Mouse (Mus musculus) limb, embryonic 11.5 days (tissue): ENCODE measurements at regions not wholly inside any gene's neighbourhood (a gene's known extent, or its start where the extent isn't known, plus 50 kb on each side); places are given as distances from the start of the nearest gene placed in this dataset.

Experiments
- ATAC-seq: fragments of 200-750 bp; cut with Nextera tagmentation; 2 replicates; pipeline ENCODE4 v1.8.0; 2017; ENCODE audit warnings: low read depth; ENCODE audit not compliant: insufficient number of reproducible peaks, low FRiP score, low TSS enrichment
- DNase-seq: peaks from one replicate; pipeline ENCODE4 v3.0.0-alpha.2; 2015; ENCODE audit warnings: low spot score
- H3K27ac ChIP-seq: fragments of 300-500 bp; sonication (generic); replicated peaks from 2 replicates; pipeline ENCODE4 v1.5.1; 2014; ENCODE audit warnings: low read depth, mild to moderate bottlenecking, low read length
- H3K27me3 ChIP-seq: fragments of 300-500 bp; sonication (generic); 2 replicates; pipeline ENCODE4 v1.6.1; 2014; ENCODE audit warnings: mild to moderate bottlenecking, low read length, mixed read lengths; ENCODE audit not compliant: control insufficient read depth, insufficient read depth
- H3K36me3 ChIP-seq: fragments of 300-500 bp; sonication (generic); 2 replicates; pipeline ENCODE4 v1.6.1; 2014; ENCODE audit warnings: mild to moderate bottlenecking, low read length, moderate library complexity, mixed read lengths; ENCODE audit not compliant: control insufficient read depth, insufficient read depth
- H3K4me1 ChIP-seq: fragments of 300-500 bp; sonication (generic); 2 replicates; pipeline ENCODE4 v1.6.1; 2014; ENCODE audit warnings: low read length, mixed read lengths; ENCODE audit not compliant: control insufficient read depth, insufficient read depth
- H3K4me2 ChIP-seq: fragments of 300-500 bp; sonication (generic); 2 replicates; pipeline ENCODE4 v1.6.1; 2014; ENCODE audit warnings: low read depth, mild to moderate bottlenecking, moderate library complexity; ENCODE audit not compliant: severe bottlenecking
- H3K4me3 ChIP-seq: fragments of 300-500 bp; sonication (generic); 2 replicates; pipeline ENCODE4 v1.5.1; 2014; ENCODE audit warnings: low read depth, low read length
- H3K9ac ChIP-seq: fragments of 300-500 bp; sonication (generic); 2 replicates; pipeline ENCODE4 v1.6.1; 2014; ENCODE audit warnings: mild to moderate bottlenecking, low read length
- H3K9me3 ChIP-seq: fragments of 300-500 bp; sonication (generic); 2 replicates; pipeline ENCODE4 v1.6.1; 2016; ENCODE audit warnings: low read length; ENCODE audit not compliant: control insufficient read depth
- WGBS: fragments of 180-500 bp; shearing (Covaris S2); extraction: QIAGEN DNeasy Blood & Tissue Kit; methylation state at CpG from one replicate; pipeline ENCODE4 v1.1.7; 2014; 5-methylcytosine and 5-hydroxymethylcytosine counted together

DNA sequence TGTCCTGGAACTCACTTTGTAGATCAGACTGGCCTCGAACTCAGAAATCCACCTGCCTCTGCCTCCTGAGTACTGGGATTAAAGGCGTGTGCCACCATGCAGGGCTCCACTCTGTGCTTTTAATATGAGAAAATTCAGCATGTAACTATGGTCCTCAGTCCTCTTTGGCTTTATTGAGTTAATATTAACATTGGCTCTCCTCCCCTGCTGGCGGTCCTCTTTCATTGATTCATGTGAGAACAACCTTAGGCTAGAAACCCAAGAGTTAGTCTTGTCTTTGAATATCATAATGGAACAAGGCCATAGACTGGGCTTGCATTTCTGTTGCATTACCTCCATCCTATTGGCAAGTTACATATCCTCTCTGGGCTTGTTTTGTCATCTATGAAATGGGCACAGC lies 216.1 kb upstream of the Gmds start:
- Histone ChIP-seq H3K36me3 (no peaks in the 10 kb centered on the region), H3K27me3 (no peaks in the 10 kb centered on the region), H3K9me3 (no peaks in the 10 kb centered on the region), H3K9ac (no peak overlapping the region), H3K4me2 (no peak overlapping the region), H3K27ac (no peak overlapping the region), H3K4me3 (no peak overlapping the region), H3K4me1 (0 out of 2 replicates have a peak, but pooled peaks cover 3% of the 10 kb centered on the region)
- 91% methylated on average over 3 of the region's 3 CpGs for WGBS
- DNase-seq (no peak), ATAC-seq (no peak)

DNA sequence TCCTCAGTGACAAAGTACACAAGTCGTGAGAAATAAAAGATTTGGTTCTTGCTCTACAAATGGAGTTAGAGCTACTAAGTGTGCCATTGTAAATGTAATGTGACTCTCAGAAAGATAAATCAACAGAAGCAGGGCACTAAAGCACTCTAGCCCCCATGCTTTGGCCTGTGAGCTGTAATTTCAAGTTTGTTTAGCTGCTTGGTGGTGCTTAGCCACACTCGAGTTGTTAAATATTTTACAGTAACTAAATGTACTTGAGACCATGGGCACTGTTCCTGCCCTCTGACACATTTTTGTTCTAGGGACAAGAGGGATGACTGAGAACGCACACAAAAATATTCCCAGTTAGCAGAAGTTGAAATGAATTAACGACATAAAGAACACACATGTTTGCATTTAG lies 214.6 kb upstream of the Gmds start:
- DNase-seq (no peak), ATAC-seq (no peak)
- Histone ChIP-seq H3K27ac (no peak overlapping the region), H3K9me3 (no peaks in the 10 kb centered on the region), H3K4me3 (no peak overlapping the region), H3K27me3 (no peaks in the 10 kb centered on the region), H3K4me2 (no peak overlapping the region), H3K4me1 (0 out of 2 replicates have a peak, but pooled peaks cover 3% of the 10 kb centered on the region), H3K36me3 (no peaks in the 10 kb centered on the region), H3K9ac (no peak overlapping the region)
- 59% methylated on average over 4 of the region's 4 CpGs for WGBS

GRCm38 (mm10) chr13:32550113-32550512 lies 211.6 kb upstream of the Gmds start:
- WGBS: 88% methylated on average over 3 of the region's 3 CpGs
- ATAC-seq (no peak), DNase-seq (no peak)
- H3K27ac ChIP-seq: no peak overlapping the region
- H3K36me3 ChIP-seq: no peaks in the 10 kb centered on the region
- H3K4me1 ChIP-seq: 0 out of 2 replicates have a peak, but pooled peaks cover 3% of the 10 kb centered on the region
- no peak overlapping the region for H3K9ac ChIP-seq
- H3K4me2 ChIP-seq: no peak overlapping the region
- no peaks in the 10 kb centered on the region for H3K9me3 ChIP-seq
- H3K27me3 ChIP-seq: no peaks in the 10 kb centered on the region
- H3K4me3 ChIP-seq: no peak overlapping the region

- Histone ChIP-seq H3K9ac (no peak overlapping the region), H3K9me3 (no peaks in the 10 kb centered on the region), H3K4me3 (no peak overlapping the region), H3K4me1 (no peaks in the 10 kb centered on the region), H3K27ac (no peak overlapping the region), H3K27me3 (no peaks in the 10 kb centered on the region), H3K36me3 (no peaks in the 10 kb centered on the region), H3K4me2 (no peak overlapping the region)
- WGBS: 91% methylated on average over 7 of the region's 7 CpGs
- DNase-seq: no peak
- ATAC-seq: no peak
Measured at GRCm38 (mm10) chr13:32547126-32547525, 208.6 kb upstream of the Gmds start.

GRCm38 (mm10) chr13:32544986-32545740 lies 206.6 kb upstream of the Gmds start:
- Histone ChIP-seq H3K4me1 (no peaks in the 10 kb centered on the region), H3K4me2 (no peak overlapping the region), H3K27me3 (no peaks in the 10 kb centered on the region), H3K27ac (no peak overlapping the region), H3K4me3 (no peak overlapping the region), H3K9ac (no peak overlapping the region), H3K36me3 (no peaks in the 10 kb centered on the region), H3K9me3 (no peaks in the 10 kb centered on the region)
- WGBS: 63% methylated on average over 7 of the region's 7 CpGs
- DNase-seq (no peak), ATAC-seq (no peak)

GRCm38 (mm10) chr13:32541611-32542010 lies 203.1 kb upstream of the Gmds start:
- Histone ChIP-seq H3K9ac (no peak overlapping the region), H3K4me3 (no peak overlapping the region), H3K27ac (no peak overlapping the region), H3K4me2 (no peak overlapping the region), H3K36me3 (no peaks in the 10 kb centered on the region), H3K4me1 (no peaks in the 10 kb centered on the region), H3K27me3 (no peaks in the 10 kb centered on the region), H3K9me3 (no peaks in the 10 kb centered on the region)
- DNase-seq: no peak
- no peak for ATAC-seq
- WGBS: 98% methylated on average over 1 of the region's 1 CpGs

GRCm38 (mm10) chr13:32536241-32536640 lies 197.7 kb upstream of the Gmds start:
- Histone ChIP-seq H3K9ac (no peak overlapping the region), H3K36me3 (no peaks in the 10 kb centered on the region), H3K4me2 (no peak overlapping the region), H3K27ac (no peak overlapping the region), H3K4me1 (no peaks in the 10 kb centered on the region), H3K9me3 (no peaks in the 10 kb centered on the region), H3K27me3 (no peaks in the 10 kb centered on the region), H3K4me3 (no peak overlapping the region)
- DNase-seq (no peak), ATAC-seq (no peak)
- WGBS: 66% methylated on average over 4 of the region's 4 CpGs

- Histone ChIP-seq H3K4me3 (no peak overlapping the region), H3K27me3 (no peaks in the 10 kb centered on the region), H3K9ac (no peak overlapping the region), H3K36me3 (no peaks in the 10 kb centered on the region), H3K27ac (no peak overlapping the region), H3K4me1 (no peaks in the 10 kb centered on the region), H3K9me3 (no peaks in the 10 kb centered on the region), H3K4me2 (no peak overlapping the region)
- DNase-seq (no peak), ATAC-seq (no peak)
- WGBS: 92% methylated on average over 4 of the region's 4 CpGs
Measured at GRCm38 (mm10) chr13:32535602-32536001, 197.1 kb upstream of the Gmds start.
